Mouse (Mus musculus): ENCODE measurements around the gene Sltm.

DNA sequence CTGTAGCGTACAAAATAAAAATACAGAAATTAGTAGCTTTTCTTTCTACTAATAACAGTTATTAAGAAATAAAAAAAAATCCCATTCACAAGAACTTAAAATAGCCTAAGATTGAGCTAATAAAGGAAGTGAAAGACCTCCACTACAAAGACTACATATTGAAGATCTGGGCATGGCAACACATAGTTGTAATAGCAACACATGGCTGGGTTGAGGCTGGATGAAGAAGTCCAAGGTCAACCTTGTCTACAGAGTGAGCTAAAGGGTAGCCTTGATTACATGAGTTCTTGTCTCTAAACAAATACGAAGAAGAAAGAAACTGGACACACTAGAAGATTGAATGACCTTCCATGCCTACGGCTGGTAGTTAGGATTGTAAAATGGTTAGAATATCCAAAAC lies 18.7 kb upstream of the Sltm start:
- TF ChIP-seq CTCF (IDR thresholded peaks at IDR 0.05; ENCODE audit: borderline replicate concordance, insufficient read depth, low read length) (no peak), POLR2A (IDR thresholded peaks at IDR 0.05; ENCODE audit: low read depth, low read length) (no peak)

All from embryonic fibroblast, embryonic 13.5 days (primary cell).